Mouse (Mus musculus) embryonic facial prominence, embryonic 10.5 days (tissue): ENCODE results near the gene Tmem50b. TPM values are rescaled to one million over a fixed set of nuclear protein-coding genes. Genes with fewer than 3 reads are reported as not detected.
A peak's percentile ranks its signal among the peaks of the same experiment; 100 is the strongest.

Experiments used
- DNase-seq: peaks from one replicate; pipeline ENCODE4 v3.0.0-alpha.2; 2017; ENCODE audit warnings: low spot score
- H3K27ac ChIP-seq: fragments of 300-500 bp; sonication (generic); replicated peaks from 2 replicates; pipeline ENCODE4 v1.5.1; 2016; ENCODE audit warnings: mild to moderate bottlenecking
- H3K27me3 ChIP-seq: fragments of 300-500 bp; sonication (generic); replicated peaks from 2 replicates; pipeline ENCODE4 v1.6.1; 2016; ENCODE audit warnings: low read depth, mild to moderate bottlenecking; ENCODE audit not compliant: poor library complexity, severe bottlenecking
- H3K36me3 ChIP-seq: fragments of 300-500 bp; sonication (generic); replicated peaks from 2 replicates; pipeline ENCODE4 v1.6.1; 2016; ENCODE audit warnings: mild to moderate bottlenecking, moderate library complexity
- H3K4me1 ChIP-seq: fragments of 300-500 bp; sonication (generic); 2 replicates; pipeline ENCODE4 v1.6.1; 2016
- H3K4me3 ChIP-seq: fragments of 300-500 bp; sonication (generic); 2 replicates; pipeline ENCODE4 v1.5.1; 2016; ENCODE audit warnings: mild to moderate bottlenecking, moderate library complexity
- H3K9me3 ChIP-seq: fragments of 300-500 bp; sonication (generic); 2 replicates; pipeline ENCODE4 v1.6.1; 2016; ENCODE audit warnings: mild to moderate bottlenecking
- WGBS: fragments of 180-500 bp; shearing (Covaris S2); methylation state at CpG from one replicate; pipeline ENCODE4 v1.1.7; 2016; 5-methylcytosine and 5-hydroxymethylcytosine counted together
- polyA plus RNA-seq: library from polyadenylated mRNA; unstranded; fragments of >200 nt; fragmentation: Nextera tagmentation; extraction: Ambion mirVana; gene quantifications from 2 replicates; pipeline ENCODE4 v1.2.1, GENCODE M21; 2016

Gene Tmem50b
- polyA plus RNA-seq, 1 experiment from 2014 or later, result 25.6 TPM

- peak overlapping the region; percentile 76 for H3K27ac ChIP-seq
- peaks cover 48% of the 10 kb centered on the region for H3K4me1 ChIP-seq
- H3K36me3 ChIP-seq, result peaks cover 52% of the 10 kb centered on the region
- 72% methylated on average over 15 of the region's 15 CpGs for WGBS
- H3K4me3 ChIP-seq, result no peak overlapping the region
- DNase-seq, result peak; percentile 22
- no peaks in the 10 kb centered on the region for H3K9me3 ChIP-seq
- no peaks in the 10 kb centered on the region for H3K27me3 ChIP-seq
Observed at GRCm38 (mm10) chr16:91556659-91557058, 40.9 kb downstream of the Tmem50b start.

DNA sequence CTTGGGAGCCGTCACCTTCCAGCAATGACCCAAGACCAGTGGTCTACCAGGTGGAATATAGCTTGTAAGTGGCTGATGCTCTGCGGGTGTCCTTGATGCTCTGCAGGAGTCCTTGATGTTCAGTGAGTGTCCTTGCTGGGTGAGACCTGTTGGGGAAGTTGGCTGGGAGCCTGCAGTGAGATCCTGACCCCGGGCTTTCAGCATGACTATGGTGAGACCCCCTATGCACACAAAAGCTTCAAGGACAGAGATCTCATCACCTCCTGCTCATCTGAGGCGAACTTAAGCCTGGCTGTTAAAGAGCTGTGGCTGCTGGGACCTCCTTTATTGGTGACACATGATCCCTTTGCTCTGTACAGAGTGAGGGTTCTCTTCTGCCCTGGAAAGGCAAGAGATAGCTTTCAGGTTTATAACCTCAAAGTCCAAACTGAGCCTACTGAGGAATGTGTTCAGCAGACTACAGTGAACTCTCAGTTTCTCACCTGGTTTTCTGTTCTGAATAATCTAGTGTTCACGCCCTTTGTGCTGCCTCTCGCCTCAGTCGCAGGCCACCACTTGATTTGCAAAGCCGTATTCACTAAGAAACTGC lies 42.5 kb downstream of the Tmem50b start:
- DNase-seq, result no peak
- peaks cover 53% of the 10 kb centered on the region for H3K4me1 ChIP-seq
- H3K36me3 ChIP-seq, result peaks cover 39% of the 10 kb centered on the region
- H3K9me3 ChIP-seq, result no peaks in the 10 kb centered on the region
- no peak overlapping the region for H3K27ac ChIP-seq
- H3K4me3 ChIP-seq, result no peak overlapping the region
- no peaks in the 10 kb centered on the region for H3K27me3 ChIP-seq
- WGBS, result 89% methylated on average over 8 of the region's 8 CpGs

DNA sequence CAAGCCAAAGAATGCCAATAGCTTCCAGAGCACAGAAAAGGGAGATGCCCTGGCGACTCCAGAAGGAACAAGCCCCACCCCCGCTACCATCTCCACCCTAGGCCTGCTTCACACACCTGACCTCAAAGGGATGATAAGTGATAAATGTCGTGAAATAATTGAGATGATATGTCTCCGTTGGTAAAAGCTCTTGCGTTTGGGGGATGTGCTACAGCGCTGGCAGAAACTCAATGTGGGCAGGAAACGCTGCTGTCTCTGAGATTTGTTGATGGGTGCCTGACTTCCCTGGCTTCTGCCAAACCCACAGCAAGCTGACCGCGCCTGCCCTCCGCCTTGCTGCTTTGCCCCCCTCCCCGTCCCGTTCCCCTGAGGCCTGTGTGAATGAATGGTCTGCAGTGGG lies 44.0 kb downstream of the Tmem50b start:
- Histone ChIP-seq H3K27me3 (no peaks in the 10 kb centered on the region), H3K27ac (peak overlapping the region; percentile 32; the same call in 1 of the 2 replicates)

DNA sequence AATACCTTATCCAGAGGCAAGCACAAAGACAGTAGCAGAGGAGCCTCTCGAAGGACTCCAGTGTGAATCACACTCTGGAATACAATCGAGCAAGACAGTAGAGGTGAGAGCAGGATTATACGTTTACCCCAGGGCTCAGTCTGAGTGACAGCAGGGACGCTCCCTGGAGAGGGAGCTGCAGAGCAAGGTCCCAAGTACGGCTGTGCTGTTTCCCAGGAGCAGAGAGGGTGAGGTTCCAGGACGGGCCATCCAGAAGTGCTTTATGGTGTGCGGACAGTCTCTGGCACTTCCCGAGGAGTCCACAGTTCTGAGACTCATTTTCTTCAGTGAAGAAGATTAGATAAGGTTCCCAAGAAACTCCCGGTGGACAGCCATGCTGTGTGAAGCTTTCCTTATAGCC lies 45.5 kb downstream of the Tmem50b start:
- 55% methylated on average over 9 of the region's 9 CpGs for WGBS
- Histone ChIP-seq H3K9me3 (no peaks in the 10 kb centered on the region), H3K27me3 (no peaks in the 10 kb centered on the region; the same call in 1 of the 2 replicates), H3K4me1 (peaks cover 82% of the 10 kb centered on the region), H3K36me3 (peaks cover 15% of the 10 kb centered on the region), H3K27ac (no peak overlapping the region), H3K4me3 (no peak overlapping the region)
- DNase-seq, result no peak

More for the DNA sequence above, 44.0 kb downstream of the Tmem50b start:
- peaks cover 68% of the 10 kb centered on the region for H3K4me1 ChIP-seq
- DNase-seq, result no peak
- H3K36me3 ChIP-seq, result peaks cover 27% of the 10 kb centered on the region
- no peak overlapping the region for H3K4me3 ChIP-seq
- no peaks in the 10 kb centered on the region for H3K9me3 ChIP-seq
- WGBS, result 56% methylated on average over 12 of the region's 12 CpGs

DNA sequence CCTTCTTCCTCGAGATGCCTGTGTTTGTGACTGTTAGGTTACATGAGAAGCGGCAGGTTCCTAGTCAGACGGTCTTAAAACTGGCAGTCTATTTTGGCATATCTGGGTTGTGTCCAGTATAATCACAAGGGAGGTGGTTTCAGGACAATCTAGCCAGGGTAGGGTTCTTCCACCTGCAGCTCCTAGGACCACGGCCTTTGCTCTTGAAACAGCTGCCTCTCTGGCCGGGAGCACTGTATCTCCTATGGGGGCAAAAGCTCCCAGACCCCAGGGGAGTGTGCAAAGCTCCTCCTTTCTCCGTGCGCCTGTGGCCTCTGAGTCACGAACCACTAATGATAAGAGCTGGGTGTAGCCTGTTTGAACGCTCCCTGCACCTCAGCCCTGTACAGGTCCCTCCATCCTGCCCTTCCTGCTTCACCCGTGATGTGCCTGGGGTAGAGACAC lies 46.5 kb downstream of the Tmem50b start:
- no peaks in the 10 kb centered on the region for H3K9me3 ChIP-seq
- H3K4me1 ChIP-seq, result peaks cover 81% of the 10 kb centered on the region
- DNase-seq, result no peak

DNA sequence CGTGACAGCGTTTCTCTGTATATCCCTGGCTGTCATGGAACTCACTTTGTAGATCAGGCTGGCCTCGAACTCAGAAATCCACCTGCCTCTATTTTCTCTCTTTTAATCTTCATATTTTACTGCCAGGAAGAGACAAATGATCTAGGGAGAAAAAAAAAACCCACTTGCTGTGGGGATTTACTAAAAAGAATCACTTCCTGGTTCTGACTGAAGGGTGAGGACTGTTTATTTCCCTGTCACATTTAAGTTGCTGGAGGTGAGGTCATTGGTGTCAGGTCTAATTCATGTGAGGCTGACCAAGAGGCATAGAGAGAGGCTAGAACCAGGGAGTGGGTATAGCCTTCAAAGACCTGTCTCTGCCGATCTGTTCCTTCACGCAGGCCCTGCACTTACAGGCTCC lies 48.0 kb downstream of the Tmem50b start:
- H3K27ac ChIP-seq, result no peak overlapping the region
- 57% methylated on average over 5 of the region's 5 CpGs for WGBS
- no peaks in the 10 kb centered on the region for H3K9me3 ChIP-seq
- H3K27me3 ChIP-seq, result peaks cover 10% of the 10 kb centered on the region
- DNase-seq, result no peak
- H3K4me3 ChIP-seq, result no peak overlapping the region
- peaks cover 83% of the 10 kb centered on the region for H3K4me1 ChIP-seq
- H3K36me3 ChIP-seq, result peaks cover under 1% of the 10 kb centered on the region; the same call in 1 of the 2 replicates

More for the DNA sequence above, 46.5 kb downstream of the Tmem50b start:
- H3K27ac ChIP-seq, result no peak overlapping the region
- H3K4me3 ChIP-seq, result no peak overlapping the region
- peaks cover 15% of the 10 kb centered on the region for H3K36me3 ChIP-seq
- 77% methylated on average over 10 of the region's 10 CpGs for WGBS
- no peaks in the 10 kb centered on the region; the same call in 1 of the 2 replicates for H3K27me3 ChIP-seq

DNA sequence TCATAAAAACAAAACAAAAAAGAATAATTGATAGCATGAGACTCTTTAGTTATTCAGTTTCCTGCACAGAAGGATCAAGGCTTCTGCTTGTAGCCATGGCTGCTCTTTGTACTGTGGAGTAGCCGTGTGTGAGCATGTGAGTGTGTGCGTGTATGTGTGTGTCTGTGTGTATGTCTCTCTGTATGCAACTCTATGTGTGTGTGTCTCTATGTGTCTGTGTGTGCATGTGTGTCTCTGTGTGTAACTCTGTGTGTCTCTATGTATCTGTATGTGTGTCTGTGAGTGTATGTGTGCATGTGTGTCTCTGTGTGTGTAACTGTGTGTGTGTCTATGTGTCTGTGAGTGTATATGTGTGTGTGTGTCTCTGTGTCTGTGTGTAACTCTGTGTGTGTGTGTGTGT lies 48.6 kb downstream of the Tmem50b start:
- H3K4me3 ChIP-seq, result peak overlapping the region; percentile 26; the same call in 1 of the 2 replicates
- WGBS, result 78% methylated on average over 2 of the region's 2 CpGs
- H3K9me3 ChIP-seq, result no peaks in the 10 kb centered on the region
- H3K27ac ChIP-seq, result no peak overlapping the region
- DNase-seq, result no peak
- H3K27me3 ChIP-seq, result peaks cover 10% of the 10 kb centered on the region
- no peaks in the 10 kb centered on the region for H3K36me3 ChIP-seq
- peaks cover 77% of the 10 kb centered on the region for H3K4me1 ChIP-seq

DNA sequence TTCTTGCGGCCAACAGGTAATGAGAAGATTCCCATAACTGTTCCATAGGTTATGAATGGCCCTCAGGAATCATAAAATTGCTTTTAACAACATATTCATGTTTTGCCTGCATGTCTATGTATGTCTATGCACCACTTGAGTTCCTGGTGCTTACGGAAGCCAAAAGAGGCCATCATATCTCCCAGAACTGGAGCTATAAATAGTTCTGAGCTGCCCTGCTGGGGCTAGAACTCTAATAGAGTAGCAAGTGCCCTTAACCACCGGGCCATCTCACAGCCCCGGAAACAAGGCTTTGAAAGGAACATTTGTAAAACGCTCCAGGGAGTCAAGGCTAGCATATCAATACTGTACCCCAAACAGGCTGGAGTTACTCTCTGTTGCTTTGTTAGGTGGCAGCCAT lies 49.0 kb downstream of the Tmem50b start:
- 51% methylated on average over 5 of the region's 5 CpGs for WGBS
- Histone ChIP-seq H3K27me3 (peaks cover 10% of the 10 kb centered on the region), H3K36me3 (no peaks in the 10 kb centered on the region), H3K4me3 (peak overlapping the region; percentile 26; the same call in 1 of the 2 replicates), H3K27ac (no peak overlapping the region), H3K9me3 (no peaks in the 10 kb centered on the region), H3K4me1 (peaks cover 73% of the 10 kb centered on the region)
- DNase-seq, result no peak

GRCm38 (mm10) chr16:91547974-91548373 lies 49.6 kb downstream of the Tmem50b start:
- Histone ChIP-seq H3K9me3 (no peaks in the 10 kb centered on the region), H3K36me3 (no peaks in the 10 kb centered on the region), H3K4me1 (peaks cover 67% of the 10 kb centered on the region), H3K27me3 (peaks cover 10% of the 10 kb centered on the region), H3K4me3 (peak overlapping the region; percentile 97), H3K27ac (no peak overlapping the region)
- 51% methylated on average over 5 of the region's 5 CpGs for WGBS
- no peak for DNase-seq

- under 1% methylated on average over 74 of the region's 74 CpGs for WGBS
- Histone ChIP-seq H3K36me3 (no peaks in the 10 kb centered on the region), H3K4me1 (peaks cover 61% of the 10 kb centered on the region), H3K4me3 (peak within 1 kb of the TSS; percentile 97), H3K27ac (peak within 1 kb of the TSS; percentile 94), H3K27me3 (peaks cover 10% of the 10 kb centered on the region), H3K9me3 (no peaks in the 10 kb centered on the region)
- DNase-seq, result peak; percentile 82
Observed at GRCm38 (mm10) chr16:91546836-91547741, 50.5 kb downstream of the Tmem50b start, which contains the start of gene Ifngr2. Ifngr2 (plus strand) TSS chr16:91547072.

- WGBS, result 20% methylated on average over 14 of the region's 14 CpGs
- Histone ChIP-seq H3K27me3 (peaks cover 10% of the 10 kb centered on the region), H3K27ac (peak overlapping the region; percentile 94), H3K36me3 (no peaks in the 10 kb centered on the region), H3K4me3 (peak overlapping the region; percentile 97), H3K9me3 (no peaks in the 10 kb centered on the region), H3K4me1 (peaks cover 61% of the 10 kb centered on the region)
- no peak for DNase-seq
Observed at GRCm38 (mm10) chr16:91546391-91546835, 51.2 kb downstream of the Tmem50b start.

GRCm38 (mm10) chr16:91545597-91546281 lies 51.9 kb downstream of the Tmem50b start:
- Histone ChIP-seq H3K4me1 (peaks cover 58% of the 10 kb centered on the region), H3K4me3 (no peak overlapping the region), H3K9me3 (no peaks in the 10 kb centered on the region), H3K27ac (no peak overlapping the region), H3K36me3 (no peaks in the 10 kb centered on the region), H3K27me3 (peaks cover 10% of the 10 kb centered on the region)
- WGBS, result 65% methylated on average over 10 of the region's 10 CpGs
- DNase-seq, result no peak
